Mouse (Mus musculus): ENCODE results near the gene Rab4b.

Gene Rab4b

DNA sequence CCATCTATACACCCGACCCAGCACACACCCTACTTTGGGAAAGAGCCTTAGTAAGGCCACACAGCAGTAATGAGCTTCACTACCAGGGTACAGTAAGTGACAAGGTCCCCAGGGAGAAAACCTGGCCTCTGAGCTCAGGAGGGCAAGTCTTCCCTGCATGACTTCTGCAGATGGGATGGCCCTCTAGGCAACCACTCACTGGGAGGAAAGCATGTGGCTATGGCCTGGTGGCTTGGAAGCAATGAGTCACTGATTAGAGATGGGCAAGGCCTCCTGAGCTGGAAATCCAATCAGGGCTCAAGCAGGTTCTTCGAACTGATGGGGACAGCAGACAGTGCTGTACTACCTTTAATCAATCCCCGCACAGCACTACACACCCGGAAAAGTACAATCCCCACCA is 17.0 kb downstream of the Rab4b start:
- DNase-seq (ENCODE audit: low read depth in 1 of 2, low spot score in 2 of 2) = no peak

GRCm38 (mm10) chr7:27160921-27161320 is 17.8 kb downstream of the Rab4b start:
- no peak for DNase-seq (ENCODE audit: low read depth in 1 of 2, low spot score in 2 of 2)

GRCm38 (mm10) chr7:27159882-27160281 is 18.8 kb downstream of the Rab4b start:
- peak; percentile 48 to 73 for DNase-seq (ENCODE audit: low read depth in 1 of 2, low spot score in 2 of 2)

GRCm38 (mm10) chr7:27159256-27159655 is 19.4 kb downstream of the Rab4b start:
- DNase-seq (ENCODE audit: low read depth in 1 of 2, low spot score in 2 of 2) = no peak

DNA sequence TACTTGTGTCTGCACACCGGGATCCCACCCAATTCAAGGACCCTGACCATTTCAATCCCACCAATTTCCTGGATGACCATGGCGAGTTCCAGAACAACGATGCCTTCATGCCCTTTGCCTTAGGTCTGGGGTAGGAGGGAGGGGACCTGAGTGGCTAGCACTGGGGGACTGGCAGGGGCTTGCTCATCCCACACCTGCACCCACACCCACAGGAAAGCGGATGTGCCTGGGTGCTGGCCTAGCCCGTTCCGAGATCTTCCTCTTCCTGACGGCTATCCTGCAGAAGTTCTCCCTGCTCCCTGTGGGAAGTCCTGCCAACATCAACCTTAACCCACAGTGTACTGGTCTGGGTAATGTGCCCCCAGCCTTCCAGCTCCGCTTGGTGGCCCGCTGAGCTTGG is 20.5 kb downstream of the Rab4b start:
- no peak for DNase-seq (ENCODE audit: low read depth in 1 of 2, low spot score in 2 of 2)

DNA sequence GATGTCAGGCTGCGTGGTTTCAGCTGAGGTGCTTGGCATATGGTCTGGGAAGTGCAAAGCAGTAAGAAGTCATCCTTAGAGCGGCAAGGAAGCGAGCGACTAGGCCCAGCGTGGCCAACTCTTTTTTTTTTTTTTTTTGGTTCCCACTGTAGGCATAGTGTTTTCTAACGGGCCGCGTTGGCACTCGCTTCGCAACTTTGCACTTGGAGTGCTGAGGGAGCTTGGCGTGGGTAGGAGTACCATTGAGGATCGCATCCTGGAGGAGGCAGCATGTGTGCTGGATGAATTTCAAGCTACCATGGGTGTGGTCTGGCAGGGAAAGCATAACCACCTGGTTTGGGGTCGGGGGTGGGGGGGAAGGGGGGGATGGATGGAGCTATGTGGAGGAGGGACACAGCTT is 22.7 kb downstream of the Rab4b start:
- DNase-seq (ENCODE audit: low read depth in 1 of 2, low spot score in 2 of 2) = no peak

DNA sequence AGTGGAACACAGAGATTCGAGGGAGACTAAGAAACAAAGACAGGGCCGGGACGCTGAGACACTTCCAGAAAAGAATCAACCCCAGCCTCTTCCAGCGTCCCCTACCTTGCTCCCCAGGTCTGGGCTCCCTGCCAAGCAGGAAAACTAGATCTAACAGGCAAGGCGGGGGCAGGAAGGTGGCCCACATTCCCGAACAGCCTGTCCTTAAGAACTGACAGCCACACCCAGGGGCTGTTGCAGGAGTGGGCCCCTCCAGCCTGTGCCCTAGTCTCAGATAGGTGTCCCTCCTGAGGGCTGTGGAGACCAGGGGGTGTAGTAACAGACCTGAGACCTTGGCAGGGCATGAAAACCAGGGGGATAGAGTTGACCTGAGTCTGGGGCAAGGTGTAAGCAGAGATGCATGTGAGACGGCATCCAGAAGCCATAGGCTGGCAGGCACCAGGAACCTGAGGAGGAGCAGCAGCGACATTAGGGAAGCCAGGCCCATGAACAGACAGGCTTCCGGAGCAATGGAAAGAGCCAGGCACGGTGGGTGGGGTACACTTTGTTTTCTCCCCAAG is 25.4 kb downstream of the Rab4b start, which contains the start of gene Cyp2t4:
Gene Cyp2t4, plus strand, starts transcription at position 510 of the 560 bp plus-strand sequence.
- DNase-seq (ENCODE audit: low read depth in 1 of 2, low spot score in 2 of 2) = no peak

- no peak for DNase-seq (ENCODE audit: low read depth in 1 of 2, low spot score in 2 of 2)
Measured at GRCm38 (mm10) chr7:27136410-27136996, 42.2 kb downstream of the Rab4b start.

DNA sequence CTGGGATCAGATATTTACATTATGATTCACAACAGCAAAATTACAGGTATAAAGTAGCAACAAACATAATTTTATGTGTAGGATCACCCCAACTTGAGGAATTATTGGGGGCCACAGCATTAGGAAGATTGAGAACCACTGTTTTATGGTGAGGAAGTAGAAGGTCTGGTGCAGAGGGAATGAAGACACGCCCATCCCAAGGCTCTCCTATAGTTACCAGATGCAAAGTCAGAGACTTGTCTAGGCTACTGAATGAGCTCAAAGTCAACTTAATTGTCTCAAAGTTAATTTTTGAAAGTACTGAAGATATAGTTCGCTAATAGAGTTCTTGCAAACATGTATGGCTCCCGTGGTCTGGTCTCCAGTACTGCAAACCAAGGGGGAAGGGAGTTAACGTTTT is 44.9 kb downstream of the Rab4b start:
- DNase-seq (ENCODE audit: low read depth in 1 of 2, low spot score in 2 of 2) = no peak

GRCm38 (mm10) chr7:27133156-27133555 is 45.5 kb downstream of the Rab4b start:
- no peak for DNase-seq (ENCODE audit: low read depth in 1 of 2, low spot score in 2 of 2)

- no peak for DNase-seq (ENCODE audit: low read depth in 1 of 2, low spot score in 2 of 2)
Measured at GRCm38 (mm10) chr7:27132588-27132987, 46.1 kb downstream of the Rab4b start.

- no peak for DNase-seq (ENCODE audit: low read depth in 1 of 2, low spot score in 2 of 2)
Measured at GRCm38 (mm10) chr7:27131387-27131786, 47.3 kb downstream of the Rab4b start.

GRCm38 (mm10) chr7:27130521-27131370 is 48.0 kb downstream of the Rab4b start:
- DNase-seq (ENCODE audit: low read depth in 1 of 2, low spot score in 2 of 2) = no peak

DNA sequence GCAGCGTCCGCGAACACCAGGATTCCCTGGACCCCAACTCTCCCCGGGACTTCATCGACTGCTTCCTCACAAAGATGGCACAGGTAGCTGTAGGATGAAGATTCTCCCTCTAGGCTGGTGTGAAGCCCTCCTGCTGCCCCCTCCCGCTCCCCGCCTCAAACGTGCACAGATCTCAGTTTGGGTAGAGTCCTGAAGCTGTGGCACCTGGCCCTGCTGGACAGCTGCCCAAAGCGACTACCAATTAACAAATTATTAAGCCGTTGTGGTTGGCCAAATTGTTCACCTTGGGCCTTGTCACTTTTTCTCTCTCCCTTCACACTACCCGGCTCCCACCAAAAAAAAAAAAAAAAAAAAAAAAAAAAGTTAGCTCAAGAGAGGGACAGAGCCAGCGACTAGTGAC is 48.9 kb downstream of the Rab4b start:
- DNase-seq (ENCODE audit: low read depth in 1 of 2, low spot score in 2 of 2) = no peak

DNA sequence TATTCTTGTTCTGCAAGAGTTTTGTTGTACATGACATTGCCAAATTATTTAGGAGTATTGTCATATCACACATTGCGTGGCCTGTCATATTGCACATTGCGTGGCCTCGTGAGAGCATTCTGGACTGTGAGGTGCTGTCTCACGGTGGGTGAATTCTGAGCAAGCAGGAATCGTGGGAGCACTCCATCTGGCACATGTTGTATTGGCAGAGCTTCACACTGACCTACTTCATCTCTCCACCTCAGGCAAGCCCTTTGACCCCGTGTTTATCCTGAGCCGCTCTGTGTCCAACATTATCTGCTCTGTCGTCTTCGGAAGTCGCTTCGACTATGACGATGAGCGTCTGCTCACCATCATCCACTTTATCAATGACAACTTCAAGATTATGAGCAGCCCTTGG is 49.8 kb downstream of the Rab4b start:
- DNase-seq (ENCODE audit: low read depth in 1 of 2, low spot score in 2 of 2) = no peak

GRCm38 (mm10) chr7:27128162-27128561 is 50.5 kb downstream of the Rab4b start:
- no peak for DNase-seq (ENCODE audit: low read depth in 1 of 2, low spot score in 2 of 2)

DNA sequence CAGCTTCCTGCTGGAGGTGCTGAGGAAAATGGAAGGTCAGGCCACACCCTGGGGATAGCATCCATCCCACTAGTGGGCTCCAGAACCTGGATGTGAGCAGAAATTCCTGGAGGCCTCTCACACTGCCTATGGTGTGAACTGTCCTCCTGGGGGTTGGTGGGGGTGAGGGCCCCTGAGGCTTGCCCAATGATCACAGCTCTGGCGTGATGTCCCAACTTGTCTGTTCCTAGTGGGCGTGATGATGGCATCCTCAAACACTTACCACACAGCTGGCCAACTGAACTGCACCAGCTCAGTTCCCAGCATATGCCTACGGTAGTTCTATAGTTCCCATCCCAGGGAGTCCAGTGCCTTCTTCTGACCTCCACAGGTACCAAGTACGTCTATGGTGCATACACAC is 53.7 kb downstream of the Rab4b start:
- DNase-seq (ENCODE audit: low read depth in 1 of 2, low spot score in 2 of 2) = no peak

- no peak for DNase-seq (ENCODE audit: low read depth in 1 of 2, low spot score in 2 of 2)
Measured at GRCm38 (mm10) chr7:27124305-27124832, 54.3 kb downstream of the Rab4b start.

DNA sequence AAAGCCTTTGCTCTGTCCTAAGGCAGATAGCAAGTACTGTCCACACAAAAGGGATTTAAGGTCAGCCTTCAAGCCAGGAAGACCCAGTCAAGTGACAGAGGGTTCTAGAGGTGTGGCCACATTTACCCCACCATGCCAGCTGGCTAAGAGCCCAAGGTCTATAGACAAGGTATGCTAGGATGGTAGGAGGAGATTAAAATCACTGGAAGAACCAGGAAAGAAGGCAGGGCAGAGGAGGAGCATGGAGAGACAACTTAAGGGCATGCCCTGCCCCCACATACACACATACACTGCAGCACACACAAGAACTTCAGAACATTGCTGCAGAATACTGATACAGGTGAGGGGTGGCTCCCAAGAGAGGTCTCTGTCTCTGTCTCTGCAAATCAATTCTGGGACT is 59.0 kb downstream of the Rab4b start, which contains the start of gene Cyp2f2:
Gene Cyp2f2, plus strand, starts transcription at position 234 of the 400 bp plus-strand sequence.
- DNase-seq (ENCODE audit: low read depth in 1 of 2, low spot score in 2 of 2) = no peak
